Mouse (Mus musculus) bone marrow, adult 2 months (tissue): Measurements from ENCODE around the gene Nit1.

Experiments
- CTCF ChIP-seq: fragments of 200-500 bp; IDR thresholded peaks from 2 replicates; pipeline ENCODE4 v1.5.1; 2011; ENCODE audit warnings: low read length, control low read depth; ENCODE audit not compliant: control insufficient read depth, insufficient read depth
- POLR2A ChIP-seq: fragments of 200-500 bp; IDR thresholded peaks from 2 replicates; pipeline ENCODE4 v1.6.1; 2011; ENCODE audit warnings: low read depth, mild to moderate bottlenecking, control low read depth, low read length, borderline replicate concordance; ENCODE audit not compliant: control insufficient read depth

DNA sequence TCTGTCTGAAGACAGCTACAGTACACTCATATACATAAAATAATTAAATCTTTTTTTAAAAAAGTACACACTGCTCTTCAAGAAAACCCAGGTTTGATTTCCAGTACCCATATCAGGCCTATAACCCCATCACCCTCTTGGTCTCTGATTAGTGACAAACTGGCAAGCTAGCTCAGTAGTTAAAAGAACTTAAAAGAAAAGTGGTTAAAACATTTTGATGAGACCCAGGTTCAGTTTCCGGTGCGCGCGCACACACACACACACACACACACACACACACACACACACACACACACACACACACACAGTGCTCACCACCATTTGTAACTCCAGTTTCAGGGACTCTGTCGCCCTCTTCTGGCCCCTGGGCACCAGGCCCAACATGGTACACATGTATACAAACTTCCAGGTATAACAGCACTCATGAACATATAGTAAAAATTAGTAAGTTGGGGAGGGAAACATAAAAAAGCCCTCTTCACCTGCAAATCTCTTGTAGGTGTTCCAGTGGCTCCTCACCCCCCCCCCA lies 10.4 kb upstream of the Nit1 start:
- TF ChIP-seq CTCF (peak; percentile 77), POLR2A (no peak)
